Mouse (Mus musculus) right cerebral cortex, postnatal 4 days (tissue): ENCODE measurements around the gene Ano10.

ENCODE experiments used
- DNase-seq: peaks from one replicate; pipeline ENCODE4 v3.0.0-alpha.2; 2022

Ano10 gene

DNA sequence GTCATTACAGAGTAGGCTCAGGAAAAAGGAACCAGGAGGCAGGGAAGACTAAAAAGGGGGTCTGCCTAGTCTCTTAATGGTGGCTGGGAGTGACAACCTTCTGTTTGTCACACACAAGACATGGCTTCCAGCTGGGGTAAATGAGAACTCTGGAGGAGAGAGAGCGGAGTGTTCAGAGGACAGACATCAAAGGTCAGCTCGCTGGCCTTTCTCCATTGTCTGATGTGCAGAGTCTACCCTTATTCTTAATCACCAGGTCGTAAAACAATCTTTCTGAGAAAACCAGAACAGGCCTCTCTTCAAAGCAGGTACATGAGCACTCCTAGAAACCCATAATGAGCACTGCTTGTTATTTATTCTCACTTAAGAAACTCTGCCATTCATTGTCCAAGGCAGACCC is 5.8 kb downstream of the Ano10 start:
- DNase-seq: no peak

DNA sequence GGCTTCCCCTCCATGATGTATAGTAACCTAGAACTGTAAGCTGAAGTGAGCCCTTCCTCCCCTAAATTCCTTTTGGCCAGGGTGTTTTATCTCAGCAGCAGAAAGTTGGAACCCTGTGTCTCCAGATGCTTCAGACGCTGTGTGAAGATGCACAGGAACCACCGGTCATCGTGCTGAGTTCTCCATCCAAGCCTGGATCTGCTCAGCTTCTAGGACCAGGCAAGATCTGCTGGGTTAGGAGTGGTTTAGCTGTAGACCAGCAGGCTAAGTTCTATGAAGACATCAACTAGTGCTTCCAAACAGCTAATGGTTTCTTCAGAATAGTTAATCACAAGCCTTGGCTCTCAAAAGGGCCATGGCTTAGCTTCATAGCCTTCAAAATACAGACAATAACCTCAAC is 6.7 kb downstream of the Ano10 start:
- no peak for DNase-seq

DNA sequence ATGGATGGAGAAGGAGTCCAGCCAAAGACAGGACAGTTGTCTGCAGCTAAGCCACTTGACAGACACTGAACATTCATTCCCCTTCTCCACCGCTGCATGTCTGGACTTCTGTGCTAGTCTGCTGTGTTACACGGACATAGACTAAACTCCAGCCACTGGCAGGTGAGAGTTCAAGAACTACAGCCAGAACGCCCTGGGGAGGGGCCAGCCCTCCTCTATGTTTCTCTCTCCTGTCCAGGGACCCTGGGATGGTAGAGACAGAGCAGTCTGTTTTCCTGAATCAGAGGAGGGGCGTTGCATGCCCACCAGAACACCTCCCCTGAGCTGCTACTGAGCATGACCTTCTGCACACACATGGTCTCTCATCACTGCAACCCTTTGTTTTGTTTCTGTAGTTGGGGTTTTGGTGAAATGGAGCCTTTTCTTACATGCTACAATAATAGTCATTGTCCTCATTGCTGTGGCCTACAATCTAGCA is 8.4 kb downstream of the Ano10 start:
- no peak for DNase-seq

- DNase-seq: peak; percentile 23
Observed at GRCm38 (mm10) chr9:122285146-122285832, 8.9 kb downstream of the Ano10 start.

GRCm38 (mm10) chr9:122284696-122285095 is 9.5 kb downstream of the Ano10 start:
- DNase-seq: no peak

DNA sequence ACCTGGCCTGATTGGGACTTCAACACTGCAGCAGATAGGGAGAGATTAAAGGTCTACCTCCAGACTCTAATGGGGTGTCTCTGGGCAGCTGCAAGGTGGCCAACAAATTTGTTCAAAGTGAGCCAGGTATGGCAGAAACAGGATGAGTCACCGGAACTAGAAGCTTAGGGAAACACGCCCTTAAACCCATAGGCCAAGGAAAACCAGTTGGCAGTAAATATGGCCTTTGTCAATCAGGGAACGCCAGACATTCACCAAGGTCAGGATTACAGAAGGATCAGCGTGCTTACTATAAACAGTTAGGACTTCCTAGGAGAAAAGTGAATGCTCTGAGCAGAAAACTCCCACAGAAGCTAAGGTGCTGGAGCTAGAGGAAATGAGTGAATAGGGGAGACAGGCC is 13.2 kb downstream of the Ano10 start:
- DNase-seq: no peak

DNA sequence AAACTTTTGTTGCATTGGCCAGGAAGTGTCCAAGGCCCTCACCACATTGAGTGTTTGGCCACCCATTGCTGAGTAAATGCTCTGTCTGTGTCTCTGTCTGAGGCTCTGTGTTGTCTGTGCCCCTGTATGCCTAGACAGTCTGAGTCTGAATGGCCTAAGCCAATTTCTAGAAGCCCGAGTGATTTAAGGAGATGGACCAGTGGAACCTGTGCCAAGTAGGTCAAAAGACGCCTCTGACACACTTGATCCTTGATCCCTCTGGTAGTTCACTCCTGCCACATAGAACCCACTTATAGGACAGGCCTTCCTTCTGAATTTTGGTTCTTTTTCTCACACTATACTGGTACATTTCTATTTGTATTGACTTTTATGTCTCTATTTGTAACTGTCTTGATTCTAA is 17.6 kb downstream of the Ano10 start:
- DNase-seq: no peak

DNA sequence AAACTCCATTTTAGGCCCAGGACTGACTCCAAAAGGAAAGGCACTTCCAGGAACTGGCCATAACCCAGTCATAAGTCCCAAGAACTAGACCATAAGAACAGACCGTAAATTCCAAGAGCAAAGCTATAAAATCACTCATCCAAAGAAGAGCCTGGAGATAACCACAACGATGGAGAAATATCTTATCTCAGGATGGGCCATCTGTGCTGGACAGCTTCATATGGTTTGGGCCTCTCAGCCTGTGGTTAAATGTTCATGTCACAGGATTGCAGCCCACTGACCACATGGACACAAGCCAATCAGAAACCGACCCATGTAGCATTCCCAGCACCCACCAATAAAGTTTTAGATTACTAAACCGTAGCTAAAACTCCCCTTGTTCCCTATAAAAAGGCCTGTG is 18.1 kb downstream of the Ano10 start:
- DNase-seq: no peak

DNA sequence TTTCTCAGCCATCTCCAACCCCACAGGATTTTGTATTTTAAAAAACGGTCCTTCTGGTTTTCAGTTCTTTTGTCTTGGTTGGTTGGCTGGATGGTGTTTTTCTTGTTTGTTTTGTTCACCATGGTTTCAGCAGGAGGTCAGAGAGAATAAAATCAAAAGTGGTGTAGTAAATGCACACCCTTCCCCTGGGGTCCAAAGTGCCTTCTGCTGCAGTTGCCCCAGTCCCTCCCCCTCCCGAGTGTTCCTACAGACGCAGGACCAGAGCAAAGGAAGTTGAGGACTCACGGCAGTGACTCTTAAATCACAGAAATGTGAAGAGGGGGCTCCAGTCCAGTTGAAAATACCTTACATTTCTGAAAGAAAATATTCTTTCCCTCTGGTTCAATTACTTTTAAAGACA is 19.9 kb downstream of the Ano10 start:
- no peak for DNase-seq

- DNase-seq: no peak
Observed at GRCm38 (mm10) chr9:122273879-122274278, 20.3 kb downstream of the Ano10 start.

GRCm38 (mm10) chr9:122271866-122272265 is 22.4 kb downstream of the Ano10 start:
- no peak for DNase-seq

- DNase-seq: no peak
Observed at GRCm38 (mm10) chr9:122271318-122271717, 22.9 kb downstream of the Ano10 start.

GRCm38 (mm10) chr9:122270913-122271312 is 23.3 kb downstream of the Ano10 start:
- no peak for DNase-seq

DNA sequence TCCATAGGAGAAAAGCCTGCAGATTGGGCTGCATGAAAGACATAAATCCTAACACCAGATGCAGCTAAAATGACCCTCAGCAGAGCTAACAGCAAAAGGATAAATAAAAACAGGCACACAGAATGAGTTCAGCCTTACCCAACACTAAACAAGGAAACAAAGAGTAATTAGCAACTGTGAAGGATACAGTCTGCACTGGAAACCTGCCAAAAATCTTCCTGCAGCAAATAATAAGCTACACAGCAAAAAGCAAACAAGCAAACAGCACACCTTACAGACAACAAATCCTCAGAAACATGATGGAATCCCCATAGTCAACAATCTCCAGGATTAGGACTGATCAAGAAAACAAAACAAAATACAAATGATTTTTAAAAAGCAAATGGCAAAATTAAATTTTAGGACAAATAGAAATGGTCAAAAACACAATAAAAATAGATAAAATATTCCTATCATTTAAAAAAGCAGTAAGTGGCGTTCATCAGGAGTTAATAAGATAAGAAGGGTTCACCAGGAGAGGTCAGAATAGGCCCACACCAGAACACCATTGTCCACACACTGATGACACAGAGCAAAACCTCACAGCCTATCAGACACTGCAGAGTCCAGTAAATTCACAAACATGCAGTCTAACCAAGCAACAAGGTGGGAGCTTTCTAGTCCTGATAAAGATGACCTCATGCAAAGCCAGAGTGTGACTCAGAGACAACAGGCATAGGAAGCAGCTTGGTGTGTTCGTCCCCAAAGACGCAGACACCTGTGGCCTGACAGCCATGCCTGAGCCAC is 24.8 kb downstream of the Ano10 start:
- DNase-seq: no peak

- no peak for DNase-seq
Observed at GRCm38 (mm10) chr9:122265526-122266210, 28.6 kb downstream of the Ano10 start.

DNA sequence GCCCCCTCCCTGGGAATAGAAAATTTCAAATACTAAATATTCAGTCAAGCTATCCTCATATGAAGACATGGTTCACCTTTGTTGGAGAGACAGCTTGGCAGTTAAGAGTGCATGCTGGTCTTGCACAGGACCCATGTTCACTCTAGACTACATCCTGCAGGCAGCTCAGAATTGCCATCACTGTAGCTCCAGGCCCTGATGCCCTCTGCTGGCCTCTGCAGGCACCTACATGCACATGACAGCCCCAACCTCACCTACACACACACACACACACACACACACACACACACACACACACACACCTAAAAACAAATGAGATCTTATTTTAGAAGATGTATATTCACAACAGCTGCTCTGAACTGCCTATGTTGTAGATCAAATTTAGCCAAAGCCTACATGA is 31.1 kb downstream of the Ano10 start:
- no peak for DNase-seq

GRCm38 (mm10) chr9:122254386-122254785 is 39.8 kb downstream of the Ano10 start:
- no peak for DNase-seq

GRCm38 (mm10) chr9:122252113-122252512 is 42.1 kb downstream of the Ano10 start:
- DNase-seq: no peak

DNA sequence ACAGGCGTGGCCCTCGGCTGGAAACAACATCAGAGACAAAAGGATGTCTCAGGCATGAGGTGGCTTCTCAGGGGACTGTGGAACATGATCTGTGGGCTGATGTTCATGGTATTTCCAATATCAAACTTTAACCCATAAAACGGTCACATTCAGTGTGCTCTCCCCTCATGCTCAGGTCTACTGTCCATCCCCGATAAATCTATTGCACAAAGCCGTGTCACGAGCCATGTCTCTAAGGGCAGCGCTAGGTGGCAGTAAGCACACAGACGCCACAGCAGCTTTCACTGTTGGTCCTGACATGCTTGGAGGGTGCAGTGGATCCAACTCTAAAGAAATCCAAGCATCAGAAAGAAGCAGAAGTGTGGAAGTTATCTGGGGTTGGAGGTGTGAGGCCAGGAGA is 46.1 kb downstream of the Ano10 start:
- DNase-seq: peak; percentile 26

DNA sequence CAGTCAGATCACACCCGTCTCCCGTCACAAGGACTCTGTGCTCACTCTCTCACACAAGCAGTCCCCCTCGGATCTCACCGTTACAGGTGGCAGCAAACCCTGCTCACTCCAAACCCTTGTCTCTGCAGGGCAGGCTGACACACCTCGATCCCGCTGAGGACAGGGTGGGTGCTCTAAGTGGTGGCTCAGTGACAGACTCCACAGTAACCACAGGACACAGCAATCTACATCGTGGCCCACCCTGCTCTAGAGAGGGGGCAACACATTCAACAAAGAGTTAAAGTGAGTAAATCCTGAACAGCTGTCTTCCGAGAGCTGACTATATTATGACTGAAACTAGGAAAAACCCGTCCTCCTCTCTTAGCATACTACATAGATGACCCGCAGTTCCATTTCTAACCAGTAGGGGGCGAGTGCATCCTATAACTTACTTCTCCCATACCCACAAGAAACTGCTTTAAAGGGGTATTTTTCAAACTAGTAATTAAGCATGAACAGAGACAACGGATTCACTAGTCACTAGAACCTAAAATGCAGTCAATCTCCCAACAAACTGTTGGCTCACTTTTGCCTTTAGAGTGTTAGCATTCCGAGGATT is 46.7 kb downstream of the Ano10 start:
- DNase-seq: peak; percentile 91

DNA sequence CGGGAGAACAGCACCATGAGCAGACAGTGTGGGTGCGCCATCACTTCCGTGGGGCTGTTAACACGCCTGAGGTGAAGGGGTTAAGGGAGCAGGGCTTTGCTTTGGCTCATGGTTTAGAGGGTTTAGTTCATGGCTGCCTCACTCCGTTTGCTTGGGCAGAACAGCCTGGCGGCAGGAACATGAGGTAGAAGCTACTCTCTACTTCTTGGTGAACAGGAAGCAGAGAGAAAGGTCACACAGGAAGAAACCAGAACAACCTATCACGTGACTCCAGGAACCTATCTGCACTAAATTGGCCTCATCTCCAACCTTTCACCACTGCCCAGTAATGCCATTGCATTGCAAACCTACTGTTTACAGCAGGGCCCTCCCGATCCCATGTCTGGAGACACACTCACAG is 48.3 kb downstream of the Ano10 start:
- DNase-seq: no peak

DNA sequence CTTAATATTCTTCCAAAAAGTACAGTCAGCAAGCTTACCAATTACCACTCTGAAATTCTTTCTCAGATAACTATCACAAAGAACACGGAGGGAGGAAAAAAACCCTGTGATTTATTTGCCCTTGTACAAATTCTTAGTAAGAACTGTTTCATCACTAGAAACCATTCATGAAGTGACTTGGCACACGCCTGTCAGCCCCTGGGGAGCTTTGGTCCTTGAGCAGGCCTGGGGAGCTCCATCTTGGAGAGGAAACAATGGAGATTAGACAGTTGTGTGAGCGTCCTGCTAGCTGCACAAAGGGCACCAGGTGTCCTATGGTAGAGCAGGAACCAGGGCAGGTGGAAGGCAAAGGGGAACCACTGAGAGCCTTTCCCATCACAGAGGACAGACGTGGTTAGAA is 48.8 kb downstream of the Ano10 start:
- DNase-seq: no peak

GRCm38 (mm10) chr9:122244800-122245165 is 49.4 kb downstream of the Ano10 start:
- no peak for DNase-seq
